Mouse (Mus musculus): ENCODE measurements at regions not wholly inside any gene's neighbourhood (a gene's known extent, or its start where the extent isn't known, plus 50 kb on each side); places are given as distances from the start of the nearest gene placed in this dataset.

GRCm38 (mm10) chr8:118104464-118105050, 179.0 kb upstream of the Cdh13 start:
- ATAC-seq (ENCODE audit: extremely low read depth, insufficient number of reproducible peaks, low FRiP score, low TSS enrichment), result no peak
- H3K9ac ChIP-seq, result no peak overlapping the region
- H3K27me3 ChIP-seq (replicated peaks), result no peaks in the 10 kb centered on the region
- H3K36me3 ChIP-seq, result no peaks in the 10 kb centered on the region
- H3K4me2 ChIP-seq, result peak overlapping the region; percentile 36
- peaks cover 14% of the 10 kb centered on the region for H3K4me1 ChIP-seq
- H3K4me3 ChIP-seq, result no peak overlapping the region
- H3K27ac ChIP-seq (replicated peaks), result no peak overlapping the region
- WGBS, result 62% methylated on average over 14 of the region's 14 CpGs
- H3K9me3 ChIP-seq, result no peaks in the 10 kb centered on the region

- no peak overlapping the region for H3K9ac ChIP-seq
- no peaks in the 10 kb centered on the region for H3K36me3 ChIP-seq
- no peak for ATAC-seq (ENCODE audit: extremely low read depth, insufficient number of reproducible peaks, low FRiP score, low TSS enrichment)
- 79% methylated on average over 8 of the region's 8 CpGs for WGBS
- H3K4me2 ChIP-seq, result no peak overlapping the region
- H3K27ac ChIP-seq (replicated peaks), result no peak overlapping the region
- H3K4me1 ChIP-seq, result peaks cover 20% of the 10 kb centered on the region
- H3K4me3 ChIP-seq, result no peak overlapping the region
- no peaks in the 10 kb centered on the region for H3K9me3 ChIP-seq
- no peaks in the 10 kb centered on the region for H3K27me3 ChIP-seq (replicated peaks)
Measured at GRCm38 (mm10) chr8:118101346-118101745, 182.2 kb upstream of the Cdh13 start.

- 45% methylated on average over 5 of the region's 5 CpGs for WGBS
- peaks cover 3% of the 10 kb centered on the region; the same call in 1 of the 2 replicates for H3K9me3 ChIP-seq
- H3K27ac ChIP-seq (replicated peaks), result no peak overlapping the region
- no peaks in the 10 kb centered on the region for H3K27me3 ChIP-seq (replicated peaks)
- no peak overlapping the region for H3K4me3 ChIP-seq
- H3K36me3 ChIP-seq, result no peaks in the 10 kb centered on the region
- H3K9ac ChIP-seq, result no peak overlapping the region
- ATAC-seq (ENCODE audit: extremely low read depth, insufficient number of reproducible peaks, low FRiP score, low TSS enrichment), result no peak
- no peak overlapping the region for H3K4me2 ChIP-seq
- no peaks in the 10 kb centered on the region for H3K4me1 ChIP-seq
Measured at GRCm38 (mm10) chr8:118062736-118063135, 220.8 kb upstream of the Cdh13 start.

GRCm38 (mm10) chr8:118056781-118057180, 226.8 kb upstream of the Cdh13 start:
- H3K9ac ChIP-seq, result no peak overlapping the region
- 80% methylated on average over 6 of the region's 6 CpGs for WGBS
- no peaks in the 10 kb centered on the region for H3K4me1 ChIP-seq
- no peak for ATAC-seq (ENCODE audit: extremely low read depth, insufficient number of reproducible peaks, low FRiP score, low TSS enrichment)
- H3K27ac ChIP-seq (replicated peaks), result no peak overlapping the region
- peaks cover 3% of the 10 kb centered on the region; the same call in 1 of the 2 replicates for H3K9me3 ChIP-seq
- H3K4me3 ChIP-seq, result no peak overlapping the region
- no peaks in the 10 kb centered on the region for H3K27me3 ChIP-seq (replicated peaks)
- no peak overlapping the region for H3K4me2 ChIP-seq
- no peaks in the 10 kb centered on the region for H3K36me3 ChIP-seq

- peaks cover 3% of the 10 kb centered on the region; the same call in 1 of the 2 replicates for H3K9me3 ChIP-seq
- no peak overlapping the region for H3K4me3 ChIP-seq
- H3K27ac ChIP-seq (replicated peaks), result no peak overlapping the region
- H3K9ac ChIP-seq, result no peak overlapping the region
- H3K36me3 ChIP-seq, result no peaks in the 10 kb centered on the region
- H3K27me3 ChIP-seq (replicated peaks), result no peaks in the 10 kb centered on the region
- no peaks in the 10 kb centered on the region for H3K4me1 ChIP-seq
- H3K4me2 ChIP-seq, result no peak overlapping the region
- WGBS, result 69% methylated on average over 5 of the region's 5 CpGs
- no peak for ATAC-seq (ENCODE audit: extremely low read depth, insufficient number of reproducible peaks, low FRiP score, low TSS enrichment)
Measured at GRCm38 (mm10) chr8:118055536-118055935, 228.0 kb upstream of the Cdh13 start.

- H3K27ac ChIP-seq (replicated peaks), result no peak overlapping the region
- no peaks in the 10 kb centered on the region for H3K4me1 ChIP-seq
- H3K9me3 ChIP-seq, result peaks cover 6% of the 10 kb centered on the region; the same call in 1 of the 2 replicates
- H3K27me3 ChIP-seq (replicated peaks), result no peaks in the 10 kb centered on the region
- H3K4me3 ChIP-seq, result no peak overlapping the region
- no peaks in the 10 kb centered on the region for H3K36me3 ChIP-seq
- ATAC-seq (ENCODE audit: extremely low read depth, insufficient number of reproducible peaks, low FRiP score, low TSS enrichment), result no peak
- no peak overlapping the region for H3K4me2 ChIP-seq
- WGBS, result 84% methylated on average over 3 of the region's 3 CpGs
- no peak overlapping the region for H3K9ac ChIP-seq
Measured at GRCm38 (mm10) chr8:118050386-118050785, 233.1 kb upstream of the Cdh13 start.

GRCm38 (mm10) chr8:118042253-118042860, 240.6 kb upstream of the Mphosph6 start:
- no peaks in the 10 kb centered on the region for H3K9me3 ChIP-seq
- H3K36me3 ChIP-seq, result no peaks in the 10 kb centered on the region
- no peak overlapping the region for H3K4me3 ChIP-seq
- no peaks in the 10 kb centered on the region for H3K4me1 ChIP-seq
- no peaks in the 10 kb centered on the region for H3K27me3 ChIP-seq (replicated peaks)
- H3K4me2 ChIP-seq, result no peak overlapping the region
- no peak overlapping the region for H3K9ac ChIP-seq
- 79% methylated on average over 10 of the region's 10 CpGs for WGBS
- no peak for ATAC-seq (ENCODE audit: extremely low read depth, insufficient number of reproducible peaks, low FRiP score, low TSS enrichment)
- H3K27ac ChIP-seq (replicated peaks), result no peak overlapping the region

- no peak overlapping the region for H3K4me3 ChIP-seq
- H3K9ac ChIP-seq, result no peak overlapping the region
- no peaks in the 10 kb centered on the region for H3K9me3 ChIP-seq
- no peak overlapping the region for H3K4me2 ChIP-seq
- WGBS, result 73% methylated on average over 6 of the region's 6 CpGs
- no peaks in the 10 kb centered on the region for H3K36me3 ChIP-seq
- H3K27me3 ChIP-seq (replicated peaks), result no peaks in the 10 kb centered on the region
- H3K27ac ChIP-seq (replicated peaks), result no peak overlapping the region
- ATAC-seq (ENCODE audit: extremely low read depth, insufficient number of reproducible peaks, low FRiP score, low TSS enrichment), result no peak
- H3K4me1 ChIP-seq, result no peaks in the 10 kb centered on the region
Measured at GRCm38 (mm10) chr8:118041253-118041652, 239.5 kb upstream of the Mphosph6 start.

- Histone ChIP-seq H3K4me1 (no peaks in the 10 kb centered on the region), H3K9ac (no peak overlapping the region), H3K9me3 (no peaks in the 10 kb centered on the region), H3K27ac (replicated peaks) (no peak overlapping the region), H3K36me3 (no peaks in the 10 kb centered on the region), H3K4me2 (no peak overlapping the region), H3K4me3 (no peak overlapping the region), H3K27me3 (replicated peaks) (no peaks in the 10 kb centered on the region)
- WGBS, result 54% methylated on average over 4 of the region's 4 CpGs
- ATAC-seq (ENCODE audit: extremely low read depth, insufficient number of reproducible peaks, low FRiP score, low TSS enrichment), result no peak
Measured at GRCm38 (mm10) chr8:118037801-118038200, 236.1 kb upstream of the Mphosph6 start.

- H3K4me2 ChIP-seq, result no peak overlapping the region
- H3K9ac ChIP-seq, result no peak overlapping the region
- WGBS, result 66% methylated on average over 13 of the region's 13 CpGs
- no peak for ATAC-seq (ENCODE audit: extremely low read depth, insufficient number of reproducible peaks, low FRiP score, low TSS enrichment)
- no peaks in the 10 kb centered on the region for H3K27me3 ChIP-seq (replicated peaks)
- no peaks in the 10 kb centered on the region for H3K9me3 ChIP-seq
- H3K4me3 ChIP-seq, result no peak overlapping the region
- H3K36me3 ChIP-seq, result no peaks in the 10 kb centered on the region
- no peaks in the 10 kb centered on the region for H3K4me1 ChIP-seq
- H3K27ac ChIP-seq (replicated peaks), result no peak overlapping the region
Measured at GRCm38 (mm10) chr8:118034051-118034450, 232.3 kb upstream of the Mphosph6 start.

- Histone ChIP-seq H3K9me3 (no peaks in the 10 kb centered on the region), H3K9ac (no peak overlapping the region), H3K4me1 (no peaks in the 10 kb centered on the region), H3K27ac (replicated peaks) (no peak overlapping the region), H3K4me3 (no peak overlapping the region), H3K36me3 (no peaks in the 10 kb centered on the region), H3K27me3 (replicated peaks) (no peaks in the 10 kb centered on the region), H3K4me2 (no peak overlapping the region)
- ATAC-seq (ENCODE audit: extremely low read depth, insufficient number of reproducible peaks, low FRiP score, low TSS enrichment), result no peak
- 62% methylated on average over 6 of the region's 6 CpGs for WGBS
Measured at GRCm38 (mm10) chr8:118031406-118031805, 229.7 kb upstream of the Mphosph6 start.
